Mouse (Mus musculus) stomach, postnatal 0 days (tissue): ENCODE measurements around the gene Cfap65.

Experiments
- CTCF ChIP-seq: IDR thresholded peaks from 2 replicates; pipeline ENCODE4 v1.5.1; 2016; ENCODE audit warnings: antibody characterized with exemption, low read depth, mild to moderate bottlenecking, moderate library complexity
- EP300 ChIP-seq: optimal IDR thresholded peaks from 2 replicates; pipeline ENCODE3; 2016; ENCODE audit warnings: antibody characterized with exemption

DNA sequence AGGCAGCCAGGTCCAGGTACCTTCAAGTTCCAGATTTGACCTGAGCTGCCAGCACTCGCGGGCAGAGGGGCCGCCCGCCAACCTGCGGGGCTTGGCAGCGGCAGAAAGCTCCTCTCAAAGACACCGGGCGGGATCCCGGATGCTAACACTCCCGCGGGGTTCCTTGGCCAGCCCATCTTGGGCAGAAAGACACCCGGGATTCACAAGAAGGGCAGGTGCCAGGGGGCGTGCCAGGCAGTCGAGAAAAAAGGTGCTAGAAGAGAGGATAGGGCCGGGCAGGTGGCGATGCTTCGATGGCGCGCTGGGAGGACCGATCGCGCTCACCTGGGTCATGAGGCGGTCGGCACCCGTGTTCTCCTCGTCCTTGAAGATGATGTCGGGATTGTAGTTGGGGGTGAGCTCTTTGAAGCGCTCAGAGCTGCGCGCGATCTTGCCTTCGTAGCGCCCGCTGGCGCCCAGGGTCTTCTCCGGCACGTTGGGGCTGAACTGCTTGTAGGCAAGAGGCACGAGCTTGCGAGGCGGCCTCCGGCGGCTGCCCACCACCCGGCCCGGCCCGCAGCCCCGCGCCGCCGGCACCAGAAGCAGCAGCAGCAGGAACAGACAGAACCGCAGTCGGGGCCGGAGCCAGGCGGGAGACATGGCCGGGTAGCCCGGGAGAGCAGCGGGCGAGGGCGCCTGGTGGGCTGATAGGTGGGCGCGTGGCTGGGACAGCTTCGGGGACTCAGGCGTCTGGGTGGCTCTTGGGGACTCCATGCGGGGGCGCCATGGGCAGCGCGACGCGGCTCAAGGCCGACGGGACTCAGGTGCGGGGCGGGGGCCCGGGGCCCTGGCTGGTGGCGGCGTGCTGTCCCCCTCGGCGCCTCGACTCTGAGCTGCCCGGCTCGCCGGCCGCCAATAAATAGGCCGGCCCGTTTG lies 15.4 kb upstream of the Cfap65 start:
- TF ChIP-seq CTCF (0 out of 2 replicates have a peak, but pooled peaks have one; percentile 3), EP300 (no peak)
